Mouse (Mus musculus) left cerebral cortex, postnatal 36 days (tissue): ENCODE data around the gene Hjurp. TPM values are rescaled to one million over a fixed set of nuclear protein-coding genes. Genes with fewer than 3 reads are reported as not detected.

ENCODE experiments used
- DNase-seq, 2 experiments: peaks; one replicate each; pipeline ENCODE4 v3.0.0; 2021 to 2022; ENCODE audit warnings: low spot score in 2 of 2, mixed read lengths in 1 of 2
- intact Hi-C: fragments of 180-260 bp; cut with DNase I; formaldehyde crosslinking; loops from one replicate; pipeline ENCODE4 v1.15.1; 2025
- total RNA-seq, 2 experiments: library from RNA; stranded (reverse); gene quantifications; 2 replicates each; pipeline ENCODE4 v1.2.3; 2021

Gene Hjurp
- total RNA-seq, 2 experiments from 2014 or later = 33.0 to 38.9 TPM

- DNase-seq = peak in 1 of 2 experiments; percentile 6
- intact Hi-C loops = loop anchor here (10.0 kb wide), 1 partner anchor 140 kb away; no protein-coding TSS in a partner anchor
Measured at GRCm38 (mm10) chr1:88284228-88284945, 7.0 kb upstream of the Hjurp start.

- intact Hi-C loops = loop anchor here (10.0 kb wide), 1 partner anchor 139 kb away; no protein-coding TSS in a partner anchor
Measured at GRCm38 (mm10) chr1:88283376-88284227, 6.2 kb upstream of the Hjurp start.

GRCm38 (mm10) chr1:88282301-88282700 lies 4.9 kb upstream of the Hjurp start:
- no peak for DNase-seq
- intact Hi-C loops = loop anchor here (10.0 kb wide), 1 partner anchor 138 kb away; no protein-coding TSS in a partner anchor

More at GRCm38 (mm10) chr1:88283376-88284227, 6.2 kb upstream of the Hjurp start:
- peak in 1 of 2 experiments; percentile 4 for DNase-seq

GRCm38 (mm10) chr1:88280006-88280690 lies 2.7 kb upstream of the Hjurp start:
- intact Hi-C loops = loop anchor here (10.0 kb wide), 1 partner anchor 135 kb away; no protein-coding TSS in a partner anchor
- peak in 1 of 2 experiments; percentile 7 for DNase-seq

- intact Hi-C loops = loop anchor here (10.0 kb wide), 1 partner anchor 135 kb away; no protein-coding TSS in a partner anchor
- peak in 1 of 2 experiments; percentile 11 for DNase-seq
Measured at GRCm38 (mm10) chr1:88279111-88280005, 1.9 kb upstream of the Hjurp start.

- DNase-seq = no peak
- intact Hi-C loops = no loop called here
Measured at GRCm38 (mm10) chr1:88277818-88278511, 532 bp upstream of the Hjurp start.

- peak in 1 of 2 experiments; percentile 3 for DNase-seq
- intact Hi-C loops = no loop called here
Measured at GRCm38 (mm10) chr1:88276524-88277097, 822 bp downstream of the Hjurp start.

GRCm38 (mm10) chr1:88275698-88276523 lies 1.5 kb downstream of the Hjurp start:
- intact Hi-C loops = no loop called here
- DNase-seq = peak in 1 of 2 experiments; percentile 14

GRCm38 (mm10) chr1:88275078-88275680 lies 2.3 kb downstream of the Hjurp start:
- DNase-seq = peak in 1 of 2 experiments; percentile 3
- intact Hi-C loops = no loop called here

GRCm38 (mm10) chr1:88274371-88275077 lies 2.9 kb downstream of the Hjurp start:
- intact Hi-C loops = no loop called here
- peak in 1 of 2 experiments; percentile 4 for DNase-seq

GRCm38 (mm10) chr1:88273832-88274231 lies 3.6 kb downstream of the Hjurp start:
- intact Hi-C loops = no loop called here
- DNase-seq = peak in 1 of 2 experiments; percentile 8

- DNase-seq = peak; percentile 3 to 10
- intact Hi-C loops = no loop called here
Measured at GRCm38 (mm10) chr1:88273326-88273725, 4.1 kb downstream of the Hjurp start.

- DNase-seq = peak in 1 of 2 experiments; percentile 3
- intact Hi-C loops = no loop called here
Measured at GRCm38 (mm10) chr1:88272851-88273250, 4.6 kb downstream of the Hjurp start.

GRCm38 (mm10) chr1:88269539-88270309 lies 7.7 kb downstream of the Hjurp start:
- intact Hi-C loops = no loop called here
- DNase-seq = peak in 1 of 2 experiments; percentile 5

GRCm38 (mm10) chr1:88268070-88268469 lies 9.4 kb downstream of the Hjurp start:
- intact Hi-C loops = no loop called here
- DNase-seq = no peak
